ENCODE assay signal across 8 mouse cellular contexts in genomic region chr14:17173218-17173617, GRCm38 (mm10).
DNase-seq lines count a peak whose midpoint lies in the region; ATAC-seq and TF ChIP-seq lines count a peak whose summit lies in the region.

No protein-coding gene starts in this region.

- intact Hi-C loops in gastrocnemius, adult 2 months (cut with DNase I), result no loop called here

- no peaks in the 10 kb centered on the region; the same call in 1 of the 2 replicates for H3K4me1 ChIP-seq in embryonic facial prominence, embryonic 11.5 days (ENCODE audit: control insufficient read depth, insufficient read depth, low read length)
- no peaks in the 10 kb centered on the region for H3K4me1 ChIP-seq in intestine, embryonic 14.5 days (replicated peaks; ENCODE audit: control insufficient read depth, insufficient read depth, low read length)

- peak overlapping the region; percentile 62 for H3K4me3 ChIP-seq in gastrocnemius, adult 2 months
- H3K4me3 ChIP-seq in embryonic facial prominence, embryonic 11.5 days (ENCODE audit: low read depth, low read length), result no peak overlapping the region
- H3K4me3 ChIP-seq in intestine, embryonic 14.5 days (ENCODE audit: low read depth, low read length), result 0 out of 2 replicates have a peak overlapping the region, but pooled peaks have one; percentile 36

- no peak overlapping the region for H3K27ac ChIP-seq in gastrocnemius, adult 2 months
- H3K27ac ChIP-seq in embryonic facial prominence, embryonic 11.5 days (replicated peaks; ENCODE audit: low read depth, low read length), result no peak overlapping the region
- H3K27ac ChIP-seq in intestine, embryonic 14.5 days (ENCODE audit: low read depth), result no peak overlapping the region

- DNase-seq in gastrocnemius, adult 2 months, result no peak
- no peak for DNase-seq in gastrocnemius, adult 18-20 months (ENCODE audit: low spot score)
- DNase-seq in embryonic facial prominence, embryonic 11.5 days (ENCODE audit: low spot score), result peak; percentile 2
- no peak for DNase-seq in intestine, embryonic 14.5 days (ENCODE audit: low spot score)
- DNase-seq in lung, postnatal 4 days, result peak; percentile 23 to 43
- DNase-seq in right cerebral cortex, adult 18-20 months, result no peak
- DNase-seq in adrenal gland, adult 8-10 months, result no peak
- DNase-seq in spleen, adult 18-20 months, result no peak

- no peak for TF ChIP-seq CTCF in gastrocnemius, adult 2 months (IDR thresholded peaks at IDR 0.05)

- 0 out of 2 replicates have a peak overlapping the region, but pooled peaks have one; percentile 15 for H3K4me2 ChIP-seq in embryonic facial prominence, embryonic 11.5 days (ENCODE audit: low read depth, low read length)
- peak overlapping the region; percentile 69 for H3K4me2 ChIP-seq in intestine, embryonic 14.5 days (ENCODE audit: low read length)

- peaks cover 5% of the 10 kb centered on the region for H3K27me3 ChIP-seq in embryonic facial prominence, embryonic 11.5 days (ENCODE audit: control insufficient read depth, insufficient read depth, low read length)
- H3K27me3 ChIP-seq in intestine, embryonic 14.5 days (replicated peaks; ENCODE audit: control insufficient read depth, insufficient read depth, low read length), result peaks cover 87% of the 10 kb centered on the region

- no peak overlapping the region for H3K9ac ChIP-seq in embryonic facial prominence, embryonic 11.5 days (replicated peaks; ENCODE audit: low read length)
- no peak overlapping the region for H3K9ac ChIP-seq in intestine, embryonic 14.5 days (ENCODE audit: low read length)

- no peaks in the 10 kb centered on the region for H3K9me3 ChIP-seq in embryonic facial prominence, embryonic 11.5 days (replicated peaks; ENCODE audit: control insufficient read depth, low read length)
- no peaks in the 10 kb centered on the region for H3K9me3 ChIP-seq in intestine, embryonic 14.5 days (ENCODE audit: control insufficient read depth, low read length)

- whole genome bisulfite sequencing in embryonic facial prominence, embryonic 11.5 days, result 32% methylated on average over 7 of the region's 7 CpGs
- WGBS in intestine, embryonic 14.5 days, result 6% methylated on average over 7 of the region's 7 CpGs

- no peak for ATAC-seq in embryonic facial prominence, embryonic 11.5 days (replicated peaks; ENCODE audit: insufficient number of reproducible peaks, low FRiP score, low TSS enrichment, low read depth)
- no peak for ATAC-seq in intestine, embryonic 14.5 days (replicated peaks; ENCODE audit: low FRiP score, low TSS enrichment, low read depth)

- no peaks in the 10 kb centered on the region for H3K36me3 ChIP-seq in embryonic facial prominence, embryonic 11.5 days (replicated peaks; ENCODE audit: control insufficient read depth, insufficient read depth, low read depth, low read length)
- H3K36me3 ChIP-seq in intestine, embryonic 14.5 days (ENCODE audit: control insufficient read depth, insufficient read depth, low read length), result no peaks in the 10 kb centered on the region

Comparison
In these comparisons a context has a peak if more than half of its experiments do, and no peak if none do; other contexts are left out.
1. DNase-seq: peak in embryonic facial prominence, embryonic 11.5 days (single experiment) and lung, postnatal 4 days (2 of 2); none in gastrocnemius, adult 2 months (single experiment), gastrocnemius, adult 18-20 months (single experiment), intestine, embryonic 14.5 days (single experiment), right cerebral cortex, adult 18-20 months (single experiment), adrenal gland, adult 8-10 months (single experiment) and spleen, adult 18-20 months (0 of 2).